Mouse (Mus musculus): ENCODE measurements around the gene Yaf2. TPM values are rescaled to one million over a fixed set of nuclear protein-coding genes. Genes with fewer than 3 reads are reported as not detected.
"Not testable (repeated sequence)": the region's sequence is repeated elsewhere in the genome, so short reads cannot be mapped to it uniquely, and the experiment has no call there.

Gene Yaf2
- polyA plus RNA-seq, 2 experiments: 39.3 to 60.4 TPM

DNA sequence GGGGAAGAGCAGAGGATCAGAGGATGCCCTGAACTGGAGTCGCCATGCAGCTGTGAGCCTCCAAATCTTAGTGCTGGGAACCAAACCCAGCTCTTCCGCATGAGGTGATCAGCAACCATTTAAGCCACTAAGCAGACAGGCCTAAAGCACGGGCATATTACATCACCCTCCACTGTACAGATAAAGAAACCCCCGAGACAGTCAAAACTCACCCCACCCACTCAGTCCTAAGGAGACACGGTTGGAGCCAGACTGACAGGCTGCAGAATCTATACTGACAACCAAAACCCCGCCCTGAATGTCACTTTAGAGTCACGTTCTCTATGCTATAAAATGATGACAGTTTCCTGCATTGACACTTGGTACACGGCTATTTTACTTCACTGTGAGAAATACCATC, 83.6 kb downstream of the Yaf2 start:
- no peak for TF ChIP-seq POLR2A (IDR thresholded peaks at IDR 0.05; ENCODE audit: borderline replicate concordance, extremely low read depth, insufficient read depth, insufficient read length)
- Histone ChIP-seq H3K9me3 (ENCODE audit: control insufficient read depth, low read length) (no peaks in the 10 kb centered on the region), H3K4me3 (replicated peaks; ENCODE audit: low read length) (no peak overlapping the region), H3K9ac (ENCODE audit: low read depth, low read length, severe bottlenecking) (no peak overlapping the region), H3K36me3 (ENCODE audit: control insufficient read depth, insufficient read depth, low read length) (peaks cover 52% of the 10 kb centered on the region), H3K4me1 (ENCODE audit: control insufficient read depth, insufficient read depth, low read length) (no peaks in the 10 kb centered on the region), H3K4me2 (replicated peaks; ENCODE audit: low read depth, low read length, severe bottlenecking) (no peak overlapping the region), H3K27me3 (ENCODE audit: control insufficient read depth, insufficient read depth, low read length) (no peaks in the 10 kb centered on the region), H3K27ac (replicated peaks; ENCODE audit: low read depth, low read length) (no peak overlapping the region)
- no peak for ATAC-seq (ENCODE audit: low FRiP score, low read depth)
- no peak for DNase-seq (ENCODE audit: low spot score)
- 84% methylated on average over 8 of the region's 8 CpGs for WGBS

- Histone ChIP-seq H3K9ac (ENCODE audit: low read depth, low read length, severe bottlenecking) (no peak overlapping the region), H3K27ac (replicated peaks; ENCODE audit: low read depth, low read length) (no peak overlapping the region), H3K4me2 (replicated peaks; ENCODE audit: low read depth, low read length, severe bottlenecking) (no peak overlapping the region), H3K36me3 (ENCODE audit: control insufficient read depth, insufficient read depth, low read length) (peaks cover 48% of the 10 kb centered on the region), H3K4me1 (ENCODE audit: control insufficient read depth, insufficient read depth, low read length) (no peaks in the 10 kb centered on the region), H3K4me3 (replicated peaks; ENCODE audit: low read length) (no peak overlapping the region), H3K9me3 (ENCODE audit: control insufficient read depth, low read length) (no peaks in the 10 kb centered on the region), H3K27me3 (ENCODE audit: control insufficient read depth, insufficient read depth, low read length) (no peaks in the 10 kb centered on the region)
- ATAC-seq (ENCODE audit: low FRiP score, low read depth) (no peak), DNase-seq (ENCODE audit: low spot score) (no peak)
- WGBS: 82% methylated on average over 6 of the region's 6 CpGs
- TF ChIP-seq POLR2A (IDR thresholded peaks at IDR 0.05; ENCODE audit: borderline replicate concordance, extremely low read depth, insufficient read depth, insufficient read length): no peak
Observed at GRCm38 (mm10) chr15:93252396-93252795, 84.3 kb downstream of the Yaf2 start.

GRCm38 (mm10) chr15:93251553-93252250, 85.0 kb downstream of the Yaf2 start:
- ATAC-seq (ENCODE audit: low FRiP score, low read depth) (no peak), DNase-seq (ENCODE audit: low spot score) (no peak)
- no peaks in the 10 kb centered on the region for H3K4me1 ChIP-seq (ENCODE audit: control insufficient read depth, insufficient read depth, low read length)
- no peak overlapping the region for H3K9ac ChIP-seq (ENCODE audit: low read depth, low read length, severe bottlenecking)
- no peak for TF ChIP-seq POLR2A (IDR thresholded peaks at IDR 0.05; ENCODE audit: borderline replicate concordance, extremely low read depth, insufficient read depth, insufficient read length)
- no peak overlapping the region for H3K27ac ChIP-seq (replicated peaks; ENCODE audit: low read depth, low read length)
- H3K36me3 ChIP-seq (ENCODE audit: control insufficient read depth, insufficient read depth, low read length): peaks cover 48% of the 10 kb centered on the region
- no peaks in the 10 kb centered on the region for H3K9me3 ChIP-seq (ENCODE audit: control insufficient read depth, low read length)
- H3K4me3 ChIP-seq (replicated peaks; ENCODE audit: low read length): no peak overlapping the region
- no peaks in the 10 kb centered on the region for H3K27me3 ChIP-seq (ENCODE audit: control insufficient read depth, insufficient read depth, low read length)
- no peak overlapping the region for H3K4me2 ChIP-seq (replicated peaks; ENCODE audit: low read depth, low read length, severe bottlenecking)
- 68% methylated on average over 13 of the region's 13 CpGs for WGBS

GRCm38 (mm10) chr15:93243202-93243601, 93.5 kb downstream of the Yaf2 start:
- no peaks in the 10 kb centered on the region for H3K27me3 ChIP-seq (ENCODE audit: control insufficient read depth, insufficient read depth, low read length)
- H3K36me3 ChIP-seq (ENCODE audit: control insufficient read depth, insufficient read depth, low read length): peaks cover 53% of the 10 kb centered on the region
- ATAC-seq (ENCODE audit: low FRiP score, low read depth): no peak
- no peak overlapping the region for H3K27ac ChIP-seq (replicated peaks; ENCODE audit: low read depth, low read length)
- H3K4me1 ChIP-seq (ENCODE audit: control insufficient read depth, insufficient read depth, low read length): 0 out of 2 replicates have a peak, but pooled peaks cover 4% of the 10 kb centered on the region
- no peak for TF ChIP-seq POLR2A (IDR thresholded peaks at IDR 0.05; ENCODE audit: borderline replicate concordance, extremely low read depth, insufficient read depth, insufficient read length)
- H3K9me3 ChIP-seq (ENCODE audit: control insufficient read depth, low read length): no peaks in the 10 kb centered on the region
- no peak overlapping the region for H3K4me3 ChIP-seq (replicated peaks; ENCODE audit: low read length)
- H3K4me2 ChIP-seq (replicated peaks; ENCODE audit: low read depth, low read length, severe bottlenecking): no peak overlapping the region
- WGBS: 42% methylated on average over 10 of the region's 10 CpGs
- no peak overlapping the region for H3K9ac ChIP-seq (ENCODE audit: low read depth, low read length, severe bottlenecking)
- peak; percentile 45 for DNase-seq (ENCODE audit: low spot score)

GRCm38 (mm10) chr15:93236456-93236855, 100.3 kb downstream of the Yaf2 start:
- H3K9ac ChIP-seq (ENCODE audit: low read depth, low read length, severe bottlenecking); H3K27me3 ChIP-seq (ENCODE audit: control insufficient read depth, insufficient read depth, low read length); H3K4me2 ChIP-seq (replicated peaks; ENCODE audit: low read depth, low read length, severe bottlenecking); H3K4me3 ChIP-seq (replicated peaks; ENCODE audit: low read length); H3K27ac ChIP-seq (replicated peaks; ENCODE audit: low read depth, low read length); ATAC-seq (ENCODE audit: low FRiP score, low read depth); DNase-seq (ENCODE audit: low spot score); H3K9me3 ChIP-seq (ENCODE audit: control insufficient read depth, low read length); H3K4me1 ChIP-seq (ENCODE audit: control insufficient read depth, insufficient read depth, low read length): not testable (repeated sequence)
- WGBS: 90% methylated on average over 10 of the region's 10 CpGs
- peaks cover 18% of the 10 kb centered on the region; the same call in 1 of the 2 replicates for H3K36me3 ChIP-seq (ENCODE audit: control insufficient read depth, insufficient read depth, low read length)

Other genes starting within 250 kb of the Yaf2 start
- 13.7 and 18.7 TPM in 2 replicates for gene Gxylt1, start 61.8 kb downstream of the Yaf2 start, polyA plus RNA-seq (2012; rRNA removed)
- gene Gxylt1, start 61.8 kb downstream of the Yaf2 start, polyA plus RNA-seq (2014; fragmentation: Nextera tagmentation; extraction: Ambion mirVana): 17.4 and 17.5 TPM in 2 replicates
- gene Zcrb1, start 61.4 kb upstream of the Yaf2 start, polyA plus RNA-seq (2012; rRNA removed): 76.4 and 119 TPM in 2 replicates
- 118 and 123 TPM in 2 replicates for gene Zcrb1, start 61.4 kb upstream of the Yaf2 start, polyA plus RNA-seq (2014; fragmentation: Nextera tagmentation; extraction: Ambion mirVana)
- gene Pphln1, start 61.4 kb upstream of the Yaf2 start, polyA plus RNA-seq (2012; rRNA removed): 28.9 and 32.5 TPM in 2 replicates
- gene Pphln1, start 61.4 kb upstream of the Yaf2 start, polyA plus RNA-seq (2014; fragmentation: Nextera tagmentation; extraction: Ambion mirVana): 20.6 and 26.1 TPM in 2 replicates

Measured in limb, embryonic 14.5 days (tissue).